Mouse (Mus musculus): ENCODE measurements around the gene Sipa1l1.

Gene Sipa1l1

GRCm38 (mm10) chr12:82394118-82394861 is 225.2 kb downstream of the Sipa1l1 start:
- DNase-seq = no peak

GRCm38 (mm10) chr12:82395194-82395593 is 226.1 kb downstream of the Sipa1l1 start:
- no peak for DNase-seq

- DNase-seq = no peak
These were observed 228.1 kb downstream of the Sipa1l1 start for GRCm38 (mm10) chr12:82397193-82397592.

GRCm38 (mm10) chr12:82397751-82398150 is 228.6 kb downstream of the Sipa1l1 start:
- DNase-seq = no peak

- DNase-seq = no peak
These were observed 229.8 kb downstream of the Sipa1l1 start for GRCm38 (mm10) chr12:82398926-82399325.

- no peak for DNase-seq
These were observed 231.0 kb downstream of the Sipa1l1 start for GRCm38 (mm10) chr12:82399971-82400720.

- no peak for DNase-seq
These were observed 231.7 kb downstream of the Sipa1l1 start for GRCm38 (mm10) chr12:82400783-82401182.

- DNase-seq = no peak
These were observed 232.3 kb downstream of the Sipa1l1 start for GRCm38 (mm10) chr12:82401440-82401839.

- DNase-seq = no peak
These were observed 233.5 kb downstream of the Sipa1l1 start for GRCm38 (mm10) chr12:82402635-82403034.

- no peak for DNase-seq
These were observed 238.6 kb downstream of the Sipa1l1 start for GRCm38 (mm10) chr12:82407531-82408255.

GRCm38 (mm10) chr12:82408486-82408885 is 239.4 kb downstream of the Sipa1l1 start:
- no peak for DNase-seq

- DNase-seq = no peak
These were observed 240.8 kb downstream of the Sipa1l1 start for GRCm38 (mm10) chr12:82409686-82410472.

- DNase-seq = no peak
These were observed 243.3 kb downstream of the Sipa1l1 start for GRCm38 (mm10) chr12:82412291-82413032.

- no peak for DNase-seq
These were observed 246.7 kb downstream of the Sipa1l1 start for GRCm38 (mm10) chr12:82415690-82416364.

GRCm38 (mm10) chr12:82419027-82419426 is 249.9 kb downstream of the Sipa1l1 start:
- no peak for DNase-seq

- no peak for DNase-seq
These were observed 255.7 kb downstream of the Sipa1l1 start for GRCm38 (mm10) chr12:82424783-82425182.

- DNase-seq = no peak
These were observed 256.7 kb downstream of the Sipa1l1 start for GRCm38 (mm10) chr12:82425853-82426252.

GRCm38 (mm10) chr12:82427416-82427815 is 258.3 kb downstream of the Sipa1l1 start:
- no peak for DNase-seq

GRCm38 (mm10) chr12:82428466-82428865 is 259.3 kb downstream of the Sipa1l1 start:
- no peak for DNase-seq

GRCm38 (mm10) chr12:82433311-82433710 is 264.2 kb downstream of the Sipa1l1 start:
- no peak for DNase-seq

GRCm38 (mm10) chr12:82434591-82434990 is 265.5 kb downstream of the Sipa1l1 start:
- no peak for DNase-seq

Measured in thymus, postnatal 36 days (tissue).